Mouse (Mus musculus): ENCODE measurements around the gene Grm3.
A peak's percentile ranks its signal among the peaks of the same experiment; 100 is the strongest.

Grm3 gene

DNA sequence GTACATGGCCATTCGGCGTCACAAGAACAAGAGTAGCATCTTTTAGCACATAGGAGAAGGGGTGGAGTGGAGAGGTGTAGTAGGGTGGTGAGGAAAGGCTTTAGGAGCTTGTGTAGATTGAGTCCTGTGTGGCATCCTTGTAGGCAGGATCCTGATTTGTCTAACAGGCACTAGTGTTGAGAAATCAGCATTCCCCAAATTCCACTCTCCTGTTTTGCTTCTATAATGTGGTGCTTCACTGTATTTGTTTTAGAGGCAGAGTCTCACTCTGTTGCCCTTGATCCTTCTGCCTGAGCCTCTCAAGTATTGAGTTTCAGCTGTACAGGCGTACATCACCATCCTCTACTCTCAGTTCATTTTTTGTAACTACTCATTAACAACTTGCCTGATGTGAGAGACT lies 247.4 kb downstream of the Grm3 start:
- Histone ChIP-seq H3K27me3 (ENCODE audit: insufficient read depth, low read length) (no peaks in the 10 kb centered on the region), H3K4me3 (replicated peaks; ENCODE audit: low read length) (no peak overlapping the region)
- TF ChIP-seq POU5F1 (IDR thresholded peaks at IDR 0.05; ENCODE audit: borderline replicate concordance, low read length), result no peak

DNA sequence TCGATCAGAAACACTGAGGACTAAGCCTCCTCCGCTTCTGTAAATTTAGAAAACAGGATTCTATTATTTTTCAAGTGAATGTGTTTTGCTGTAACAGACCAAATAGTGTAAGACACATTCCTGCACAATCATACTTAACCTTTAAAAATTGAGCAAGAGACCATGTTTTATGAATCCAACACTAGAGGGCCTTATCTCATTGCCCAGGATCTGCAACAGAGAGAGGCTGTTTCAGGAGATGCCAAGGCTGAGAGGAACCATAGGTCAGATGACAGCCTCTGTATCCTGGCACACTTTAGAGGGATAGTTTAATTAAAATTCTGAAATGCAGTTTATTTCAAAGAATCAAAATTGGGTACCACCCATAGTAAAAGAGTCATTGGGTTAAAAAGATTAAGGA lies 271.7 kb downstream of the Grm3 start:
- TF ChIP-seq POU5F1 (IDR thresholded peaks at IDR 0.05; ENCODE audit: borderline replicate concordance, low read length), result no peak
- no peak for TF ChIP-seq NANOG (IDR thresholded peaks at IDR 0.05; ENCODE audit: borderline replicate concordance, low read length)
- TF ChIP-seq CTCF (conservative IDR thresholded peaks at IDR 0.05; ENCODE audit: low read length), result no peak
- Histone ChIP-seq H3K4me3 (replicated peaks; ENCODE audit: low read length) (no peak overlapping the region), H3K9me3 (ENCODE audit: low read length) (peaks cover 30% of the 10 kb centered on the region), H3K36me3 (ENCODE audit: insufficient read depth, low read length) (no peaks in the 10 kb centered on the region), H3K4me1 (replicated peaks; ENCODE audit: low read depth, low read length) (no peaks in the 10 kb centered on the region), H3K27me3 (ENCODE audit: insufficient read depth, low read length) (no peaks in the 10 kb centered on the region)

More for the DNA sequence above, 247.4 kb downstream of the Grm3 start:
- Histone ChIP-seq H3K4me1 (replicated peaks; ENCODE audit: low read depth, low read length) (no peaks in the 10 kb centered on the region), H3K9me3 (ENCODE audit: low read length) (no peaks in the 10 kb centered on the region), H3K36me3 (ENCODE audit: insufficient read depth, low read length) (no peaks in the 10 kb centered on the region)

DNA sequence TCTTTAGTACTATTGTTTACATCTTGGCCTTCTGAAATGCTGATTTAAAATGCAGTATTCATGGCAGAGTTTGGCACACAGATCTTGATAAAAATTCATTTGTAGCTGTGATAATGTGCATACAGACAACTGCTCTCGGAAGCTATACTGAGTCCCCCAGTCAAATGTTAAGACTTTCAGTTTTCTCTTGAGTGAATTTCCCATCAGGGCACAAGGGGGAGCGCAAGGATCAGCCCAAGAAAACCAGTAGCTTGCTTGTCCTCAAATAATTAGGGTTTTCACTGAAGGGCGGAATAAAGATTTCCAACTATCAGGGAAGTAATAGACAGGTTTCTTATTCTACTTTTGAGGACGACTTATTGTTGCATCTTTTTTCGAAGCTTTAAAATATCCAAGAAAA lies 275.4 kb downstream of the Grm3 start:
- peaks cover 30% of the 10 kb centered on the region for H3K9me3 ChIP-seq (ENCODE audit: low read length)
- H3K36me3 ChIP-seq (ENCODE audit: insufficient read depth, low read length), result no peaks in the 10 kb centered on the region
- no peaks in the 10 kb centered on the region for H3K4me1 ChIP-seq (replicated peaks; ENCODE audit: low read depth, low read length)
- no peaks in the 10 kb centered on the region for H3K27me3 ChIP-seq (ENCODE audit: insufficient read depth, low read length)
- H3K4me3 ChIP-seq (replicated peaks; ENCODE audit: low read length), result no peak overlapping the region
- peak; percentile 20 for TF ChIP-seq CTCF (conservative IDR thresholded peaks at IDR 0.05; ENCODE audit: low read length)
- no peak for TF ChIP-seq NANOG (IDR thresholded peaks at IDR 0.05; ENCODE audit: borderline replicate concordance, low read length)

DNA sequence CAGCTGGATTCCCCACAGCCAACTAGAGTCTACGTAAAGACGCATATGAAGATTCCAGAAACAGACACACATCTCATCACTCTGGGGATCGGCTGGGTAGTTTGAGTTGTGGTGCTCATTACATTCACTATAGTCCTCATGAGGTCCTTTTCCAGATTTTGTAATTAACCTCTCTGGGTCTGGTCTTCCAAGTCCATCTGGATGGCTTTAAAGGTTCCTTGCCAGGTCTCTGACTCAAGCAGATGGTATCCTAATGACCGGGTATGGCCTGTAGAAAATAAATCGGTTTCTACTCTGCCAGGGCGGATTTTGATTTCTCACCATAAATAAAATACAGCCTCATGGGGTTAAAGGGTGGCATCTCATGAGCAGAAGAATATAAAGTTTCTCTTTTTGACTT lies 276.0 kb downstream of the Grm3 start:
- TF ChIP-seq POU5F1 (IDR thresholded peaks at IDR 0.05; ENCODE audit: borderline replicate concordance, low read length) (no peak), NANOG (IDR thresholded peaks at IDR 0.05; ENCODE audit: borderline replicate concordance, low read length) (no peak), CTCF (conservative IDR thresholded peaks at IDR 0.05; ENCODE audit: low read length) (no peak)
- H3K36me3 ChIP-seq (ENCODE audit: insufficient read depth, low read length), result no peaks in the 10 kb centered on the region
- no peaks in the 10 kb centered on the region for H3K27me3 ChIP-seq (ENCODE audit: insufficient read depth, low read length)
- H3K4me3 ChIP-seq (replicated peaks; ENCODE audit: low read length), result no peak overlapping the region
- no peaks in the 10 kb centered on the region for H3K4me1 ChIP-seq (replicated peaks; ENCODE audit: low read depth, low read length)
- peaks cover 30% of the 10 kb centered on the region for H3K9me3 ChIP-seq (ENCODE audit: low read length)

DNA sequence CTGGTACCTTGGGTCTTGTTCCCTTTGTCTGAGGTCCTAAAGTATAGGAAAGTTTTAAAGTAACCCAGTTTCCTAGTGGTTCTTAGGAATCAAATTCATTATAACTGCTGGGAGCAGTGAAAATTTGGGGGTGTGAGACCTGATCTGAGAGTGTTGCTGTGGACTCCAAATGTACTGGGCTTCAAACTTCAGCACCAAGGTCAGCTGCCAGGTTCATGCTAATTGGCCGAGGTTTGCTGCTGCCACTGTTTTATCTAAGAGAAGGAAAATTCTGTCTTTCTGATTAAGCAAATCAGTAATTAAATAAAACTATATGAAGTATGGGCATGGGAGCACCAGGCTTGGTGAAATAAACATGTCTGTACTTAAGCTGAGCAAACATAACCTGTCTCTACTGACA lies 278.8 kb downstream of the Grm3 start:
- Histone ChIP-seq H3K27me3 (ENCODE audit: insufficient read depth, low read length) (no peaks in the 10 kb centered on the region), H3K4me1 (replicated peaks; ENCODE audit: low read depth, low read length) (no peaks in the 10 kb centered on the region), H3K36me3 (ENCODE audit: insufficient read depth, low read length) (no peaks in the 10 kb centered on the region), H3K9me3 (ENCODE audit: low read length) (peaks cover 23% of the 10 kb centered on the region), H3K4me3 (replicated peaks; ENCODE audit: low read length) (no peak overlapping the region)
- TF ChIP-seq CTCF (conservative IDR thresholded peaks at IDR 0.05; ENCODE audit: low read length) (no peak), POU5F1 (IDR thresholded peaks at IDR 0.05; ENCODE audit: borderline replicate concordance, low read length) (no peak), NANOG (IDR thresholded peaks at IDR 0.05; ENCODE audit: borderline replicate concordance, low read length) (no peak)
